Mouse (Mus musculus): ENCODE data around the gene Taf3. TPM values are rescaled to one million over a fixed set of nuclear protein-coding genes. Genes with fewer than 3 reads are reported as not detected.

The Taf3 gene
- polyA plus RNA-seq, 1 experiment: 7.0 TPM

DNA sequence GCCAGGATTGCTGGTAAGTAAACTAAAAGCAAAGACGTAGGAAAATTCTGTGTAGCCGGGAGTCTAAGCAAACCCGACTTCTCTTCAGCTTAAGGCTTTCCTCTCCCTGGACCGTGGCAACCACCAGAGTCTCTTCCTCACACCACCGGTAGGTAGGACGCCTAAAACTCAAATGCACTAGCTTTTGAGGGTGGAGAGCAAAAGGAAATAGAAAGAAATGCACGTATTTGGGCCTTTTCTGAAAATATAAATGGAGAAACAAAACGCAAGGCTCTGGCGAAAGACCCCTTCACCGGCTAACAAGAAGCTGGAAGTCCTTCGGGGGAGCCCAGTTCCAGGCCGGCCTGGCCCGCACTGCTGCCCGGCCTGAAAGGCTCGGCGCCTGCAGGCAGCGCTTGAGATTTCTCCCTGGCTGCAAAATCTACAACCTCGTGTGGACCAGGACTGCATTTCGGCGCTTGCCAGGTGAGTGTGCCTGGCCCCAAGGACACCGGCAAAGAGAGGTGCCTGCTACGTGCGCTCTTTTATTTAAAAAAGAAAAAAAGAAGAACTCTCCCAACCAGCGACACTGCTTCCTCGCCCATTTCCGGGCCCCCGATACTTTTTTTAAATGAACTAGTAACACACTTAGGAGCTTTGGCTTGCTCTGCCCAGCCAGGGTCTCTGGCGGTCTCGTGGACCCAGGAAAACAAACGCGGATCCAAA lies 171.6 kb downstream of the Taf3 start:
- Histone ChIP-seq H3K79me2 (ENCODE audit: control insufficient read depth, insufficient read depth) (peaks cover 11% of the 10 kb centered on the region), H3K4me3 (ENCODE audit: insufficient read depth, poor library complexity, severe bottlenecking) (peak overlapping the region; percentile 14), H3K79me3 (ENCODE audit: low read depth) (no peaks in the 10 kb centered on the region), H3K36me3 (ENCODE audit: control insufficient read depth, insufficient read depth) (no peaks in the 10 kb centered on the region), H3K27me3 (ENCODE audit: control insufficient read depth, insufficient read depth, insufficient read length) (no peaks in the 10 kb centered on the region), H3ac (ENCODE audit: control insufficient read depth, insufficient read length, low read depth) (peak overlapping the region; percentile 91)
- TF ChIP-seq FOSL1 (IDR thresholded peaks at IDR 0.05; ENCODE audit: insufficient read depth, low read length, poor library complexity, severe bottlenecking) (no peak), CEBPB (IDR thresholded peaks at IDR 0.05; ENCODE audit: low read depth) (no peak), MYOG (IDR thresholded peaks at IDR 0.05; ENCODE audit: control insufficient read depth, extremely low read depth, insufficient read length) (no peak), MYOD1 (IDR thresholded peaks at IDR 0.05; ENCODE audit: control insufficient read depth, insufficient read length, low read depth) (no peak), USF1 (IDR thresholded peaks at IDR 0.05; ENCODE audit: low read depth) (no peak)

DNA sequence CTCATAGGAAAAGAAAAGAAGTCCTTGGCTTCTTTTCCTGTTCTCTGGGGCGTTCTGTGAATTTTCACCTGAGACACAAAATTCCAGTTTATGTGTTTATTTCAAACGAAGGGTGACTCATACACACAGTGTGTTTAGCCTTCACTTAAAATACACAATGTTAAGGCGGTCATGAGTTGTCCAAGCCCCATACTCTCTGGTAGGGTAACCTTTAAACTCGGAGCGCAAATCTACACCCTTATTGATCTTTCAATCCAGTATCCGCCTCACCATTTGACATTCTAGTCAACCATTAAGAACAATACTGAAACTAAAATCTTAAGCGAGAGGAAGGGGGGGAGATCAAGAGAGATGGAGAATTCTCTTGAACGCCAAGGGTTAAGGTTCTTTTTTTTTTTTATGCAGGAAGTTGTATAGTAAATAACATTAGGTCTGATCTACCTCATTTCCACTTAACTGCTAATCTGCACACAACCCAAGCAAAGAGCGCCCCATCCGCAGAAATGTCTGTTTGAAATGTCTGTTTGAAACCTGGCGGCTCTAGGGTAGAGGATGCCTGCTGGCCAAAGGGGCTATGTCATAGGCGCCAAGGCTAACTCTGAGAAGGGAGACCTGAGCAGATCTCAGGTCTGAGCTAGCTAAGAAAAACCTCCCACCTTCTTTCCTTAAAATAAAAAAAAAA lies 172.6 kb downstream of the Taf3 start:
- no peak overlapping the region for H3ac ChIP-seq (ENCODE audit: control insufficient read depth, insufficient read length, low read depth)
- no peaks in the 10 kb centered on the region for H3K27me3 ChIP-seq (ENCODE audit: control insufficient read depth, insufficient read depth, insufficient read length)
- no peak overlapping the region for H3K4me3 ChIP-seq (ENCODE audit: insufficient read depth, poor library complexity, severe bottlenecking)
- no peaks in the 10 kb centered on the region for H3K36me3 ChIP-seq (ENCODE audit: control insufficient read depth, insufficient read depth)
- H3K79me3 ChIP-seq (ENCODE audit: low read depth): no peaks in the 10 kb centered on the region
- peaks cover 11% of the 10 kb centered on the region for H3K79me2 ChIP-seq (ENCODE audit: control insufficient read depth, insufficient read depth)
- TF ChIP-seq CEBPB (IDR thresholded peaks at IDR 0.05; ENCODE audit: low read depth) (no peak), MYOG (IDR thresholded peaks at IDR 0.05; ENCODE audit: control insufficient read depth, extremely low read depth, insufficient read length) (no peak), MAX (IDR thresholded peaks at IDR 0.05) (no peak), MYOD1 (IDR thresholded peaks at IDR 0.05; ENCODE audit: control insufficient read depth, insufficient read length, low read depth) (no peak), CTCF (IDR thresholded peaks at IDR 0.05; ENCODE audit: control insufficient read depth, insufficient read depth, insufficient read length) (no peak)

GRCm38 (mm10) chr2:9875220-9875619 lies 173.2 kb downstream of the Taf3 start:
- Histone ChIP-seq H3K79me3 (ENCODE audit: low read depth) (no peaks in the 10 kb centered on the region), H3K4me3 (ENCODE audit: insufficient read depth, poor library complexity, severe bottlenecking) (no peak overlapping the region), H3ac (ENCODE audit: control insufficient read depth, insufficient read length, low read depth) (no peak overlapping the region), H3K27me3 (ENCODE audit: control insufficient read depth, insufficient read depth, insufficient read length) (no peaks in the 10 kb centered on the region), H3K36me3 (ENCODE audit: control insufficient read depth, insufficient read depth) (no peaks in the 10 kb centered on the region), H3K79me2 (ENCODE audit: control insufficient read depth, insufficient read depth) (peaks cover 11% of the 10 kb centered on the region)
- no peak for TF ChIP-seq MYOG (IDR thresholded peaks at IDR 0.05; ENCODE audit: control insufficient read depth, extremely low read depth, insufficient read length)
- no peak for TF ChIP-seq CEBPB (IDR thresholded peaks at IDR 0.05; ENCODE audit: low read depth)
- TF ChIP-seq MAX (IDR thresholded peaks at IDR 0.05): no peak
- TF ChIP-seq FOSL1 (IDR thresholded peaks at IDR 0.05; ENCODE audit: insufficient read depth, low read length, poor library complexity, severe bottlenecking): no peak
- TF ChIP-seq MYOD1 (IDR thresholded peaks at IDR 0.05; ENCODE audit: control insufficient read depth, insufficient read length, low read depth): no peak
- TF ChIP-seq USF1 (IDR thresholded peaks at IDR 0.05; ENCODE audit: low read depth): no peak
- TF ChIP-seq CTCF (IDR thresholded peaks at IDR 0.05; ENCODE audit: control insufficient read depth, insufficient read depth, insufficient read length): no peak

- TF ChIP-seq MYOG (IDR thresholded peaks at IDR 0.05; ENCODE audit: control insufficient read depth, extremely low read depth, insufficient read length) (no peak), CEBPB (IDR thresholded peaks at IDR 0.05; ENCODE audit: low read depth) (no peak), CTCF (IDR thresholded peaks at IDR 0.05; ENCODE audit: control insufficient read depth, insufficient read depth, insufficient read length) (no peak), FOSL1 (IDR thresholded peaks at IDR 0.05; ENCODE audit: insufficient read depth, low read length, poor library complexity, severe bottlenecking) (no peak), MYOD1 (IDR thresholded peaks at IDR 0.05; ENCODE audit: control insufficient read depth, insufficient read length, low read depth) (no peak), MAX (IDR thresholded peaks at IDR 0.05) (no peak), USF1 (IDR thresholded peaks at IDR 0.05; ENCODE audit: low read depth) (no peak)
- Histone ChIP-seq H3ac (ENCODE audit: control insufficient read depth, insufficient read length, low read depth) (no peak overlapping the region), H3K79me2 (ENCODE audit: control insufficient read depth, insufficient read depth) (peaks cover 11% of the 10 kb centered on the region), H3K79me3 (ENCODE audit: low read depth) (no peaks in the 10 kb centered on the region), H3K36me3 (ENCODE audit: control insufficient read depth, insufficient read depth) (no peaks in the 10 kb centered on the region), H3K4me3 (ENCODE audit: insufficient read depth, poor library complexity, severe bottlenecking) (no peak overlapping the region), H3K27me3 (ENCODE audit: control insufficient read depth, insufficient read depth, insufficient read length) (no peaks in the 10 kb centered on the region)
Observed at GRCm38 (mm10) chr2:9874467-9875219, 173.8 kb downstream of the Taf3 start.

- Histone ChIP-seq H3K4me3 (ENCODE audit: insufficient read depth, poor library complexity, severe bottlenecking) (no peak overlapping the region), H3K27me3 (ENCODE audit: control insufficient read depth, insufficient read depth, insufficient read length) (no peaks in the 10 kb centered on the region)
Observed at GRCm38 (mm10) chr2:9873757-9874156, 174.6 kb downstream of the Taf3 start.

More at GRCm38 (mm10) chr2:9873757-9874156, 174.6 kb downstream of the Taf3 start:
- TF ChIP-seq CTCF (IDR thresholded peaks at IDR 0.05; ENCODE audit: control insufficient read depth, insufficient read depth, insufficient read length): no peak
- no peak for TF ChIP-seq USF1 (IDR thresholded peaks at IDR 0.05; ENCODE audit: low read depth)
- no peak for TF ChIP-seq CEBPB (IDR thresholded peaks at IDR 0.05; ENCODE audit: low read depth)
- TF ChIP-seq MAX (IDR thresholded peaks at IDR 0.05): no peak
- no peak for TF ChIP-seq MYOD1 (IDR thresholded peaks at IDR 0.05; ENCODE audit: control insufficient read depth, insufficient read length, low read depth)
- no peak for TF ChIP-seq MYOG (IDR thresholded peaks at IDR 0.05; ENCODE audit: control insufficient read depth, extremely low read depth, insufficient read length)
- no peak for TF ChIP-seq FOSL1 (IDR thresholded peaks at IDR 0.05; ENCODE audit: insufficient read depth, low read length, poor library complexity, severe bottlenecking)
- Histone ChIP-seq H3K79me3 (ENCODE audit: low read depth) (no peaks in the 10 kb centered on the region), H3K79me2 (ENCODE audit: control insufficient read depth, insufficient read depth) (peaks cover 11% of the 10 kb centered on the region), H3K36me3 (ENCODE audit: control insufficient read depth, insufficient read depth) (no peaks in the 10 kb centered on the region), H3ac (ENCODE audit: control insufficient read depth, insufficient read length, low read depth) (no peak overlapping the region)
